Mouse (Mus musculus) midbrain, embryonic 11.5 days (tissue): ENCODE results near the gene Casq2. TPM values are rescaled to one million over a fixed set of nuclear protein-coding genes. Genes with fewer than 3 reads are reported as not detected.

ENCODE experiments used
- ATAC-seq: fragments of 200-750 bp; cut with Nextera tagmentation; 2 replicates; pipeline ENCODE4 v1.8.0; 2017; ENCODE audit warnings: moderate TSS enrichment, moderate library complexity; ENCODE audit not compliant: low FRiP score
- DNase-seq: peaks from one replicate; pipeline ENCODE4 v3.0.0; 2015; ENCODE audit warnings: low spot score; ENCODE audit errors: missing footprints
- H3K27ac ChIP-seq: fragments of 300-500 bp; sonication (generic); 2 replicates; pipeline ENCODE4 v1.5.1; 2014; ENCODE audit warnings: low read depth, low read length
- H3K27me3 ChIP-seq: fragments of 300-500 bp; sonication (generic); 2 replicates; pipeline ENCODE4 v1.6.1; 2014; ENCODE audit warnings: mild to moderate bottlenecking, low read length, moderate library complexity, mixed read lengths; ENCODE audit not compliant: control insufficient read depth, insufficient read depth
- H3K36me3 ChIP-seq: fragments of 300-500 bp; sonication (generic); 2 replicates; pipeline ENCODE4 v1.6.1; 2014; ENCODE audit warnings: mild to moderate bottlenecking, low read length, moderate library complexity, mixed read lengths; ENCODE audit not compliant: control insufficient read depth, insufficient read depth
- H3K4me1 ChIP-seq: fragments of 300-500 bp; sonication (generic); 2 replicates; pipeline ENCODE4 v1.6.1; 2014; ENCODE audit warnings: low read length; ENCODE audit not compliant: control insufficient read depth, insufficient read depth
- H3K4me2 ChIP-seq: fragments of 300-500 bp; sonication (generic); 2 replicates; pipeline ENCODE4 v1.6.1; 2014; ENCODE audit warnings: mild to moderate bottlenecking, moderate library complexity
- H3K4me3 ChIP-seq: fragments of 300-500 bp; sonication (generic); 2 replicates; pipeline ENCODE4 v1.5.1; 2014; ENCODE audit warnings: low read depth, low read length
- H3K9ac ChIP-seq: fragments of 300-500 bp; sonication (generic); 2 replicates; pipeline ENCODE4 v1.6.1; 2014; ENCODE audit warnings: low read length
- H3K9me3 ChIP-seq: fragments of 300-500 bp; sonication (generic); 2 replicates; pipeline ENCODE4 v1.6.1; 2016; ENCODE audit warnings: low read length; ENCODE audit not compliant: control insufficient read depth
- WGBS: fragments of 180-500 bp; shearing (Covaris S2); extraction: QIAGEN DNeasy Blood & Tissue Kit; methylation state at CpG from one replicate; pipeline ENCODE4 v1.1.7; 2014; 5-methylcytosine and 5-hydroxymethylcytosine counted together
- polyA plus RNA-seq: library from polyadenylated mRNA; unstranded; fragments of >200 nt; fragmentation: Nextera tagmentation; extraction: Ambion mirVana; gene quantifications from 2 replicates; pipeline ENCODE4 v1.2.1, GENCODE M21; 2014

Casq2 gene
- polyA plus RNA-seq, 1 experiment from 2014 or later = not detected

DNA sequence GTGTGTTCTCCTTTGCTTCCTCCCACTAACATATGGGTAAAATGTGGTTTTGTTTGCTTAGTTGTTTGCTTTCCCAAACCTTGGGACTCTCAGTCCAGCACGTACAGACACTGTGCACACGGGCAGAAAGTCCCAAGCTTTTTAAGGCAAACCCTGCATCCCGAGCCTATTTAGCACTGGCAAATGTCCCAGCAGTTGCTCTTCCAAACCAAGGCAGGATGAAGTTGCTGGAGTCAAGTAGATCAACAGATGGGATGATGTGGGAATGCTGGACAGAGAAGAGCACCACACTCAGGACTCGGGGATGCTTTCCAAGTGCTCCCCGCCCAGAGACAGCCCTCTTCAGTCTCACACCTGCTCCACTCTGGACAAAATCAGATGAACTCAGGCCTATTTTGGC lies 9.2 kb downstream of the Casq2 start:
- Histone ChIP-seq H3K27ac (no peak overlapping the region), H3K27me3 (no peaks in the 10 kb centered on the region), H3K9ac (no peak overlapping the region), H3K4me2 (no peak overlapping the region), H3K36me3 (no peaks in the 10 kb centered on the region), H3K4me3 (no peak overlapping the region), H3K4me1 (no peaks in the 10 kb centered on the region), H3K9me3 (no peaks in the 10 kb centered on the region)
- DNase-seq = no peak
- 81% methylated on average over 5 of the region's 5 CpGs for WGBS
- ATAC-seq = no peak

DNA sequence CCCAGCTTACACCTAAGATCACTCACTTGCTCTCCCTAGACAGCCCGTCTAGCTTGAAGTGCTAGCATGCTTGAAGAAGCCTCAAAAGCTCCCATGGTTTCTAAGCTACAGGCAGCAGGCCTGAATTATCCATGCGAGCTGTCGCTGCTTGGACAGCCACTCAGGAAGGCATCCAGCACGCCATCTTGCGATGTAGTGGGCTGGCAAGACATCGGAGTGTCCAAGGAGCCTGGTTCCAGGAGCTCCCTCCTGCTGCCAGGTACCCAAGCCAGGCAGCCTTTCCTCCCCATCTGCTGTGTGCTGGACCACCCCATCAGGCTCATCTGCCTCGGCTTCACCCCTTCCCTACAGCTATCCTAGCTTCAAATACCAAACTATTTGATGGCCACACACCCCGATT lies 10.2 kb downstream of the Casq2 start:
- Histone ChIP-seq H3K9ac (no peak overlapping the region), H3K4me3 (no peak overlapping the region), H3K27me3 (no peaks in the 10 kb centered on the region), H3K4me2 (no peak overlapping the region), H3K9me3 (no peaks in the 10 kb centered on the region), H3K27ac (no peak overlapping the region), H3K4me1 (no peaks in the 10 kb centered on the region), H3K36me3 (no peaks in the 10 kb centered on the region)
- DNase-seq (no peak), ATAC-seq (no peak)
- 88% methylated on average over 8 of the region's 8 CpGs for WGBS

DNA sequence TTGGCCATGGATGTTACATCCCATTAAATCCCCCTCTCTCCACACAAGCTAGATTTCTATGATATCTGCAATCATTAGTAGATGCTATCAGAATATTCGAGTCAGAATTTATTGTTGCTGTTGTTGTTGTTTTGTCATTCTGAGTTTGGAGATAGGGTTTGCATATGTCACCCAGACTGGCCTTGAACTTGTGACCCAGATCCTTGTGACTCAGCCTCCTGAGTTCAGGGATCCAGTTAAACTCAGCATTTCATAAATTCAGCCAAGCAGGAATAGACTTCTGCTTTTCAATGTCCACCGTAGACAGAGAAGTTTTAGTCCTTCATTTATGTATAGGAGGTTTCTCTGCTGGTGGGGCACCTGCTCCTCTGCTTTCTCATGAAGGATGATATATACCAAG lies 10.8 kb downstream of the Casq2 start:
- H3K4me2 ChIP-seq = no peak overlapping the region
- H3K27ac ChIP-seq = no peak overlapping the region
- no peaks in the 10 kb centered on the region for H3K27me3 ChIP-seq
- no peak overlapping the region for H3K9ac ChIP-seq
- H3K4me1 ChIP-seq = no peaks in the 10 kb centered on the region
- 89% methylated on average over 2 of the region's 2 CpGs for WGBS
- no peak for ATAC-seq
- no peaks in the 10 kb centered on the region for H3K9me3 ChIP-seq
- no peak for DNase-seq
- no peaks in the 10 kb centered on the region for H3K36me3 ChIP-seq
- no peak overlapping the region for H3K4me3 ChIP-seq

DNA sequence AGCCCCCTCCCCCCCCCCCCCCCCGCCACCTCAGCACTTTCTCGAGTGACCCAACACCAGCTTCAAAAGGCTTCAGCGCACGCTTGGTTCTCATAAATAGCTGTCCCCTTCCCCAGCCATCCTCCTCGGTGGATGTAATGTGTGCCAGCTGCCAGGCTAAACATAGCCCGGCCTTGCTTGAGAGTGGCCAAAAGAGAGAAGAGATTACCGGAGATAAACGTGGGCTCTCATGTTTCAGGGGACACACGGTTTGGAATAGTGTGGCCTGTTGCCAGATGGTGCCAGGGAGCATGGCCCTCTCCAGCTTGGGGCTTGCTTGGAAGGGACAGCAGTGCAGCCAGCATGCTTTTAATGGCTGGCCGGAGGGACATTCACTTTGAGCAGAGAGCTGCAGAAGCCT lies 13.0 kb downstream of the Casq2 start:
- DNase-seq (no peak), ATAC-seq (no peak)
- Histone ChIP-seq H3K4me3 (no peak overlapping the region), H3K4me2 (no peak overlapping the region), H3K36me3 (no peaks in the 10 kb centered on the region), H3K27ac (no peak overlapping the region), H3K4me1 (no peaks in the 10 kb centered on the region), H3K9me3 (no peaks in the 10 kb centered on the region), H3K27me3 (no peaks in the 10 kb centered on the region), H3K9ac (no peak overlapping the region)
- 73% methylated on average over 9 of the region's 10 CpGs for WGBS

DNA sequence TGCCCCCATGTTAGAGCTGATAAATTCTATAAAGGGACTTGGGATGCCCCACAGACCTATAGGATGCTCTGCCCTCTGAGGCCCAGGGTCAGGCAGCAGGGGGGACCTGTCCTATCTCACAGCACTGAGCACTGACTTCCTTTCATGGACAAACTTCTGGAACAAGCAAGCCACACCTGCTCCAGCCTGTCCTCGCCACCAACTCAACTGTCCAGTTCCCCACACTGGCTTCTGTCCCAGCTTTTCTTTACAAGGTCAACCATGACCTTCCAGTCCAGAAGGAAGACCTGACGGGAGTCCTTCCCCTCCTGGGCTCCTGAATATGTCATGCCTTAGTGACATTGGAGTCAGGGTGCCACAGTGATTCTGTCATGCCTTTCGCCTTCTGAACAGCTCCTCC lies 13.6 kb downstream of the Casq2 start:
- Histone ChIP-seq H3K27ac (no peak overlapping the region), H3K4me1 (no peaks in the 10 kb centered on the region), H3K4me3 (no peak overlapping the region), H3K9me3 (no peaks in the 10 kb centered on the region), H3K4me2 (no peak overlapping the region), H3K27me3 (no peaks in the 10 kb centered on the region), H3K36me3 (no peaks in the 10 kb centered on the region), H3K9ac (no peak overlapping the region)
- 92% methylated on average over 3 of the region's 3 CpGs for WGBS
- ATAC-seq (no peak), DNase-seq (no peak)

DNA sequence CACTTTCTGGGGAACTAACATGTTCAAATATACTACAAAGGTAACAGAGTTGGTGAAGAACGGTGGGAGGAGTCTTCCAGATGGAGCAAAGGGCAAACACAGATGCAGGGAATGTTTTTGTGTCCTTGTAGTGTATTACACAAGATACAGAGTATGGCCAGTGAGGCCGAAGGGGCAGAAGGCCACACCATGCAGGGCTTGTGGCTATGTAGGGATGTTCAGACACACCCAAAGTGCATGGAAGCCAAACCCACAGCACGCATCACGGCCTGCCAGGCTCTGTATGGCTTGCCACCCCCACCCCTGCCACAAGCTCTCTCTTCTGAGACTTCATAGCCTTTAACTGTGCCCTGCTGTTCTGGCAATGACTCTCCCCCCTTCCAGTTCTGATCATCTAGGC lies 15.2 kb downstream of the Casq2 start:
- Histone ChIP-seq H3K27me3 (no peaks in the 10 kb centered on the region), H3K4me2 (no peak overlapping the region), H3K9me3 (no peaks in the 10 kb centered on the region), H3K4me1 (no peaks in the 10 kb centered on the region), H3K4me3 (no peak overlapping the region), H3K36me3 (no peaks in the 10 kb centered on the region), H3K27ac (no peak overlapping the region), H3K9ac (no peak overlapping the region)
- DNase-seq (peak; percentile 47), ATAC-seq (no peak)
- WGBS = 91% methylated on average over 4 of the region's 4 CpGs

DNA sequence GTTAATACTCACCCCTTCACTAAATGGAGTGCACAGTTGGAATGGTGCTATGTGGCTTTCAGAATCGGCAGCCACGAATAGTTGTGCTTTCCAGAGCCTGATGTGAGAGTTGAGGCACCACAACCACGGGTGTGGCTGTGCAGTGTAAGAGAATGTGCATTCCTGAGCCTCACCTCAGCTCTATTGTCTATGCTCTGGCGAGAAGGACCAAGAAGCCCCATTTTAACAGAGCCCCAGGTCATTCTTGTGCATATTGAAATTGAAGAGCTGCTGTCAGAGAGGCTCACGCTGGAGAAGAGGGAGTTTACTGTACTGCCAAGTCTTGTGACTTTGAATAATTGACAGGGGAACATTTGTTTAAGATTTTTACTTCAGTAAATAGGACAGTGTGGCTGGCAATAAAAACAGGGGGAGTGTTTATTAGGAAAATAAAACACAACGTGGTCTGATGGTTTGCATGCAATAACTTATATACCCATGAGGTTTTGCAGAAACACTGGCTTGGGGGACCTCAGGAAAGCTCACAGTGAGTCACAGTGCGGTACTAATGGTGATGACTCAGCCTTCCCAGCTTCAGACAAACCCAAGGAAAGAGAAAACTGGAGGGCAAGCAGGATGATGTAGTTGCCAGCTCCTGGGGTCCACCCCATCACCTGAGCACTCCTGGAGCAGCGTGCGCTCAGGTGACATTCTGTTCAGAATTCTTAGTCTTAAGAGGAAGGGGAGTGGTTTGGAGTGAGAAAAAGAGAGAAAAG lies 17.8 kb downstream of the Casq2 start:
- no peaks in the 10 kb centered on the region for H3K9me3 ChIP-seq
- no peak overlapping the region for H3K27ac ChIP-seq
- no peaks in the 10 kb centered on the region for H3K36me3 ChIP-seq
- DNase-seq (no peak), ATAC-seq (no peak)
- H3K4me3 ChIP-seq = no peak overlapping the region
- H3K4me1 ChIP-seq = no peaks in the 10 kb centered on the region
- H3K4me2 ChIP-seq = no peak overlapping the region
- H3K9ac ChIP-seq = no peak overlapping the region
- WGBS = 80% methylated on average over 9 of the region's 9 CpGs
- no peaks in the 10 kb centered on the region for H3K27me3 ChIP-seq

DNA sequence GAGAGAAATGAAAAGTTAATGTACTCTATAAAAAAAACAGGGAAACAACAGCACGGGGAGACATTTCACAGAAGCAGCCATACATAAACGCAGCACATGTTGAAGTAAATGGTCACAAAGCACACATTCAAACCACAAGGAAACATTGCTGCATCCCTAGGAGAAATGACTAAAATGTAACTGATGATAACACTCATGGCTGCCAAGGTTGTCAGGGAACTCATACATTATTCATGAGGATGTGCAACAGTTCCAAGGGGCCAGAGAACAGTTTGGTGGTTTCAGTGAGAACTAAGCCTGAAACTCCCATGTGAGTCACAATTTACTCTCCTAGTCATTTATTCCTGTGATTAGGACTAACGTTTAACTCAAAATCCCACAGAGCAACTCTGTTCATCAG lies 22.0 kb downstream of the Casq2 start:
- H3K9me3 ChIP-seq = no peaks in the 10 kb centered on the region
- WGBS = 84% methylated on average over 3 of the region's 3 CpGs
- H3K27ac ChIP-seq = no peak overlapping the region
- H3K27me3 ChIP-seq = no peaks in the 10 kb centered on the region
- H3K36me3 ChIP-seq = no peaks in the 10 kb centered on the region
- ATAC-seq (no peak), DNase-seq (peak; percentile 81)
- no peak overlapping the region for H3K9ac ChIP-seq
- no peak overlapping the region for H3K4me3 ChIP-seq
- no peaks in the 10 kb centered on the region for H3K4me1 ChIP-seq
- H3K4me2 ChIP-seq = no peak overlapping the region

DNA sequence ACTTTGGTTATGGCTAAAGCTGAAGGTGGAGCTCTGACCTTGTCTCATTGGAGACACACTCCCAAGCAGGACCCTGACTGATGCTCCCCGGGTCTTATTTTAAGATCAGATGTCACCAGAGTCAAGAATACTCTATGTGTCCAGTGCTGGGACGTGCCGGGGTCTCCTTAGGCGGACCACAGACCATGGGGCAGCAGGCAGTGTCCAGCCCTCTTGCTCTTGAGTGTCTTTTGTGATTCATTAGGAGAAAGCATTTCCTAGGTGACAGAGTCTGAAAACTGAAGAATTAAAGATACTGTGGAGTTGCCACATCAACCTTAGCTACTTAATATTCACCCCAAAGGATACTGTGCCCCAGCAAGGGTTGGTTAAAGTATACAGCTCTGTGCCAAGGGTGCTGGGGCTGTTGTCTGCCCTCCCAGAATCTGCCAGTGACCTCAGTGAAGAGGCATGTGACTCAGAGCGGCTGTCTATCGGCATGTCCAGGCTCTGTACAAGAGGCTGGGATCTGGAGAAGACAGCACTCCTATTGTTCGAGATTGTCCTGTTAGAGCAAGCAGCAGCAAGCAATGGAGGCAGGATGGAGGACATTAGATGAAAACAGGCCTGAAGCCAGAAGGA lies 25.9 kb downstream of the Casq2 start:
- 80% methylated on average over 7 of the region's 7 CpGs for WGBS
- Histone ChIP-seq H3K4me1 (no peaks in the 10 kb centered on the region), H3K27ac (no peak overlapping the region), H3K9me3 (no peaks in the 10 kb centered on the region), H3K27me3 (no peaks in the 10 kb centered on the region), H3K4me2 (no peak overlapping the region), H3K4me3 (no peak overlapping the region), H3K9ac (no peak overlapping the region), H3K36me3 (no peaks in the 10 kb centered on the region)
- no peak for ATAC-seq
- DNase-seq = peak; percentile 60
